Mouse (Mus musculus): ENCODE results near the gene Sri.

DNA sequence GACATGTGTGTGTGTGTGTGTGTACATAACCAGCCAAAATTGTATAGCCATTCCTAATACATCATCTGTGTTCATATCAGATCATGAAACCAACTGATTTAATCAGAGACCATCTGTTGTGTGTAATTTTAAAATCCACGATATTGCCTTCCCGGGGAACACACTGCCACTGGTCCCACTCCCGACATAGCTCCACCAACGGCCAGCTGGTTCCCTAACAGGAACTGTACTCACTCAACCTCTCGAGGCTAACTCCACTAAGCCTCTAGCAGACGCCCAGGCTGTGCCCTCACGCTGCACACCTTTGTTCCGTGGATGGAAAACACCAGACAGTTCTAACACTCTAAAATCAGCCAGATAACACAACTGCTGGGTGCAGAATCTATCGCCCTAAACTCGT, 45.4 kb upstream of the Sri start:
- TF ChIP-seq POLR2A (IDR thresholded peaks at IDR 0.05; ENCODE audit: extremely low read depth, insufficient read depth, low read length) (no peak), CTCF (IDR thresholded peaks at IDR 0.05; ENCODE audit: low read depth, low read length) (no peak)
